Mouse (Mus musculus): ENCODE measurements around the gene Diaph3. TPM values are rescaled to one million over a fixed set of nuclear protein-coding genes. Genes with fewer than 3 reads are reported as not detected.
A peak's percentile ranks its signal among the peaks of the same experiment; 100 is the strongest.

Gene Diaph3
- total and polyA plus RNA-seq, 3 experiments, result 16.2 to 36.9 (median 17.5) TPM

- peak overlapping the region; percentile 9; the same call in 1 of the 2 replicates for H3K4me2 ChIP-seq (ENCODE audit: insufficient read depth, low read depth, poor library complexity, severe bottlenecking)
- peaks cover 0 to 37% of the 10 kb centered on the region in 2 experiments for H3K36me3 ChIP-seq (replicated peaks in 1 of 2; ENCODE audit: control insufficient read depth in 1 of 2, insufficient read depth in 1 of 2, low read length in 1 of 2)
- H3K27ac ChIP-seq (ENCODE audit: insufficient read depth, low read depth), result peak overlapping the region; percentile 49; the same call in 1 of the 2 replicates
- peaks cover 15% of the 10 kb centered on the region for H3K79me2 ChIP-seq (replicated peaks; ENCODE audit: control insufficient read depth, extremely low read depth, insufficient read depth, poor library complexity, severe bottlenecking)
- TF ChIP-seq MAFK (IDR thresholded peaks at IDR 0.05; ENCODE audit: insufficient replicate concordance, low read length) (no peak), SMC3 (IDR thresholded peaks at IDR 0.05; ENCODE audit: low read depth, low read length) (no peak), ELF1 (IDR thresholded peaks at IDR 0.05; ENCODE audit: low read depth, low read length) (no peak), CHD1 (IDR thresholded peaks at IDR 0.05; ENCODE audit: low read depth, low read length) (no peak), ZMIZ1 (IDR thresholded peaks at IDR 0.05; ENCODE audit: low read depth, low read length) (no peak), RAD21 (IDR thresholded peaks at IDR 0.05; ENCODE audit: low read depth, low read length) (no peak), E2F4 (IDR thresholded peaks at IDR 0.05; ENCODE audit: insufficient replicate concordance, low read depth, low read length) (no peak)
- in situ Hi-C loops (cut with MboI; ENCODE audit: low pct_ligation_motif_present, low pct_unique_long_range_greater_than_20kb, low sequenced_read_pairs), result no loop called here
- H3K9ac ChIP-seq (ENCODE audit: insufficient read depth, low read depth), result no peak overlapping the region
- H3K4me1 ChIP-seq (ENCODE audit: control insufficient read depth in 1 of 2, insufficient read depth in 2 of 2), result peaks cover 5 to 40% of the 10 kb centered on the region in 2 experiments; a peak in 3 of 4 replicates
- H3K9me3 ChIP-seq (replicated peaks; ENCODE audit: low read length), result no peaks in the 10 kb centered on the region
- no peaks in the 10 kb centered on the region for H3K27me3 ChIP-seq (replicated peaks)
- dilution Hi-C loops (cut with MboI; ENCODE audit: extremely low pct_ligation_motif_present, extremely low pct_unique_long_range_greater_than_20kb, low sequenced_read_pairs), result no loop called here
- peak; percentile 58 for DNase-seq (ENCODE audit: extremely low read depth)
- H3K4me3 ChIP-seq (replicated peaks in 1 of 3; ENCODE audit: low read depth in 2 of 3, low read length in 2 of 3, poor library complexity in 1 of 3), result no peak overlapping the region
Measured at GRCm38 (mm10) chr14:87125492-87125891, 15.5 kb downstream of the Diaph3 start.

GRCm38 (mm10) chr14:87123091-87123490 lies 17.9 kb downstream of the Diaph3 start:
- Histone ChIP-seq H3K4me1 (ENCODE audit: control insufficient read depth in 1 of 2, insufficient read depth in 2 of 2) (peaks cover 5 to 35% of the 10 kb centered on the region in 2 experiments; a peak in 3 of 4 replicates), H3K9me3 (replicated peaks; ENCODE audit: low read length) (no peaks in the 10 kb centered on the region), H3K27ac (ENCODE audit: insufficient read depth, low read depth) (no peak overlapping the region), H3K27me3 (replicated peaks) (no peaks in the 10 kb centered on the region), H3K4me2 (ENCODE audit: insufficient read depth, low read depth, poor library complexity, severe bottlenecking) (no peak overlapping the region), H3K79me2 (replicated peaks; ENCODE audit: control insufficient read depth, extremely low read depth, insufficient read depth, poor library complexity, severe bottlenecking) (peaks cover 12% of the 10 kb centered on the region), H3K4me3 (replicated peaks in 1 of 3; ENCODE audit: low read depth in 2 of 3, low read length in 2 of 3, poor library complexity in 1 of 3) (no peak overlapping the region), H3K36me3 (replicated peaks in 1 of 2; ENCODE audit: control insufficient read depth in 1 of 2, insufficient read depth in 1 of 2, low read length in 1 of 2) (peaks cover 0 to 25% of the 10 kb centered on the region in 2 experiments), H3K9ac (ENCODE audit: insufficient read depth, low read depth) (no peak overlapping the region)
- in situ Hi-C loops (cut with MboI; ENCODE audit: low pct_ligation_motif_present, low pct_unique_long_range_greater_than_20kb, low sequenced_read_pairs) (loop anchor here (25.0 kb wide), 1 partner anchor 289 kb away; the partner anchor contains the start of gene Tdrd3), dilution Hi-C loops (cut with MboI; ENCODE audit: extremely low pct_ligation_motif_present, extremely low pct_unique_long_range_greater_than_20kb, low sequenced_read_pairs) (no loop called here)
- no peak for TF ChIP-seq ZNF384 (IDR thresholded peaks at IDR 0.05; ENCODE audit: low read depth, low read length)
- no peak for TF ChIP-seq MAFK (IDR thresholded peaks at IDR 0.05; ENCODE audit: insufficient replicate concordance, low read length)
- no peak for TF ChIP-seq JUN (IDR thresholded peaks at IDR 0.05; ENCODE audit: insufficient read depth, low read depth, low read length)
- no peak for TF ChIP-seq JUND (conservative IDR thresholded peaks at IDR 0.05; ENCODE audit: low read depth, low read length)
- TF ChIP-seq NRF1 (IDR thresholded peaks at IDR 0.05; ENCODE audit: low read depth, low read length), result no peak
- no peak for TF ChIP-seq POLR2AphosphoS2 (IDR thresholded peaks at IDR 0.05; ENCODE audit: low read depth, low read length)
- TF ChIP-seq NELFE (IDR thresholded peaks at IDR 0.05; ENCODE audit: low read depth, low read length), result no peak
- no peak for TF ChIP-seq MYC (IDR thresholded peaks at IDR 0.05; ENCODE audit: low read depth, low read length)
- no peak for TF ChIP-seq CHD2 (IDR thresholded peaks at IDR 0.05; ENCODE audit: low read length)
- TF ChIP-seq UBTF (IDR thresholded peaks at IDR 0.05; ENCODE audit: low read depth, low read length), result no peak
- no peak for DNase-seq (ENCODE audit: extremely low read depth)
